Mouse (Mus musculus): ENCODE data around the gene Kap.
"Not testable (repeated sequence)": the region's sequence is repeated elsewhere in the genome, so short reads cannot be mapped to it uniquely, and the experiment has no call there.

Gene Kap

DNA sequence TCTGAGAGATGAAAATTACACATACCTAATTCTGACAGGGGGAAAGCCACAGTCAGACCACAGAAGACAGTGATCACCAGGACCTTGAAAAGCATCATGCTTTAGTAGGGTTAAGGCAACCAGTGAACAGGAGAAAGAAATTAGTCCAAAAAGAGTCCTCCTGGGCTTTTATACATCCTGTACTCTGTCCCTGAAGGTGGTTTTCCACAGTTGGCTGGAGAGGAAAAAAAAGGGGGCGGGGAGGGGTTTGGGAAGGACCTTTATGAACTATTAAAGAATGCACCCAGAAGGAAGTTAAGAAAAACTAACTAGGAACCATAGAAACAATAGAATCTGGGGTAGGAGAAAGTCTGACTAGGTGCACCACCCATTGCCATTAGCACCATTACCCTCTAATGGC, at the start of gene Kap:
Kap (minus strand) TSS at position 237 of the 400 bp plus-strand sequence.
- in situ Hi-C loops (cut with MboI; ENCODE audit: unreplicated experiment in 2 of 2): no loop called here

DNA sequence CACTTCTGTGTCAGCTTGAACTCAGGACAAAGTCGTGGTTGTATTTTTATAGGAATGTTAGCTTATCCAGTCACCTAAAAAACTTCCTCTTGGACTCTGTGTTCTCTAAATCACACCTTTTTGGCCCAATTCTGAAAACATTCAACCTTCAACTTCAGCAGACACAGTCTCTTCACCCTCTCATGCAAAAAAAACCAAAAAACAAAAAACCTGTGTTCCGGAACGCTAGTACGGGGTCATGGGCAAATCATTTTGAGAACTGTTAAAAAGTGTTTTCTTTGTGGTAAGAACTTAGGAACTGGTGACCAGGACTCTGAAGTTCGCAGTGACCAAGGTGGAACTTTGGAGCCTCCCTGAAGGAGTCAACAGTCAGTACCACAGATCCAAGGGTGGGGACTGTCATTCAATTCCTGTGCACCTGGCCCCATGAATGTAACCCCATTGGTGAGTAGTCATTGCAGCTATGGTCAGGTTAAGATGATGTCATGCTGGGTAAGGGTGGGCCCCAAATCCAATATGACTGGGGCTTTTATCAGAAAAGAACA, 32.4 kb upstream of the Kap start:
- in situ Hi-C loops (cut with MboI; ENCODE audit: unreplicated experiment in 2 of 2): no loop called here

DNA sequence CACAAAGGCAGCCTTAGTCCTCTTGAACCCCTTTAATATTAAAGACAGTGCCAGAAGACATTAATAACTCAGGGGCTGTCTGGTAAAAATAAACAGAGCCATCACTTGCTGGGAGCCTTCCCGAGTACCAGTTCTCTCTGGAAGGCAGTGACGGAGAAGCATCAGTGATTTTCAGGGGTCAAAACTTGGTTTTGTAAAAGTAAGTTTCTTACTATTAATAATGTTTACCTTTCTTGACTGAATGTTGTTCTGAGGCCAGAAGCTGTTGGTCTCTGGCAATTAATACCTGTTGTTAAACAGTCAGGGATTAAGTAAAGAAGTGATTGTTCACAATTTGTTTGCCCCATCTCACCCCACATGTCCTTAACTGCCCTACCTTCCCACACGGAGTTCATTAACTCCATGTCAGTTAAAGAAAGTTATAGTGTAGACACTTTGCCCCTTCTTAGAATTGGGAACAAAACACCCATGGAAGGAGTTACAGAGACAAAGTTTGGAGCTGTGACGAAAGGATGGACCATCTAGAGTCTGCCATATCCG, 30.0 kb upstream of the Kap start:
- in situ Hi-C loops (cut with MboI; ENCODE audit: unreplicated experiment in 2 of 2): no loop called here

DNA sequence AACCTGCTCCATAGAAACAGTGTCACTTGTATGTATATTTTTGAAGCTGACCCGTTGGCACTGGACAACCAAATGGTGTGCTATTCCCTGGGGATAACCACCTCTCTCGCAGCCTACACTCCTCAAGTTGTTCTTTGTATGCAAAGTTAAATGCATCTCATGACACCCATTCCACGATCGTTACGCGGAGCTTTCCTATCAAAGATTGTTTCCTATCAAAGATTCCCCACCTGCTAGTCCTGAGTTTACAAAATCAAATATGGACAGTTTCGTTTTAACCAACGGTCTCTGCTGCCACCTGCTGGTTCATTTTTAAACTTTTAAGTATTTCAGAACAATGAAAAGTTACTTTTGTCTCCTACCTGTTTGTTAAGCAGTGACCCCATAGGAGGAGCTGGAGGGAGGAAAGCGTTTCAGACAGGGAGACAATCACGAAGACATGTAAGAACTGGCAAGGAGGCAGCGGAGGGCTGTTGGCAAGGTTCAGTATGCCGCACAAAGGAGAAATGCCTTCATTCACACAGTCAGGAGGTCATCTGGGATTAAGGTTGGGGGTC, 22.4 kb upstream of the Kap start:
- in situ Hi-C loops (cut with MboI; ENCODE audit: unreplicated experiment in 2 of 2): no loop called here

DNA sequence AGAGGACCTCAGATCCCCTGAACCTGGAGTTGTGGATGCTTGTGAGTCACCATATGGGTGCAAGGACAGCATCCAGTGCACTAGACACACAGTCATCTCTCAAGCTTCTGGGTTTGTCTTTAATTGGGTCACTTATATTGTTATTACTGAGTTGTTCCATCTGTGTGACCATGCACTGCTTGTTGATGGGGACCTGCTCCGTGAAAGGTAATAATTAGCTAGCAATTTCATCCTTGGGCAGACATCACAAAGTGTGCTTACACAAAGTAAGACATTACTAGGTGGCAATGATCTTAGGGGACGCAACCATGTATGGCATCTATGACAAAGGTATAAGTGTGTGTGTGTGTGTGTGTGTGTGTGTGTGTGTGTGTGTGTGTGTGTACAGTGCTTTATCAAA, 19.1 kb upstream of the Kap start:
- in situ Hi-C loops (cut with MboI; ENCODE audit: unreplicated experiment in 2 of 2): no loop called here

DNA sequence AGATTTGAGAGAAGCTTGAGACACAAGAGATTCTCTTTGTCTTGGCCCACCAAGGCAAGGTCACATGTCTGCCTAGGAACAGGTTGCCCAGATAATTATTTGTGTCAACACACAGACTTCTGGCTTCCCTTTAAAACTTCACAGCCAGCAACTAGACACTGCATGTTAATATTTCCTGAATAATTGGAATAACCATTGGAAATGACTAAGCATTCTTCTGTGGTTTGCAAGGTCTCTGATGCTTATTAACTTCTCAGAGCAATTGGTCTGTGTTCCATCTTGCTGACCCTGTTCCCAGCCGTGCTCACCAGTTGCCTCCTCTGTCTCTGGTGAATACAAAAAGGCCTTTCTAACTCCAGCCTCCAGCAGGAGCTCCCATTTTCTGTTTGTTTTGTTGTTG, 17.6 kb upstream of the Kap start:
- in situ Hi-C loops (cut with MboI; ENCODE audit: unreplicated experiment in 2 of 2): no loop called here

DNA sequence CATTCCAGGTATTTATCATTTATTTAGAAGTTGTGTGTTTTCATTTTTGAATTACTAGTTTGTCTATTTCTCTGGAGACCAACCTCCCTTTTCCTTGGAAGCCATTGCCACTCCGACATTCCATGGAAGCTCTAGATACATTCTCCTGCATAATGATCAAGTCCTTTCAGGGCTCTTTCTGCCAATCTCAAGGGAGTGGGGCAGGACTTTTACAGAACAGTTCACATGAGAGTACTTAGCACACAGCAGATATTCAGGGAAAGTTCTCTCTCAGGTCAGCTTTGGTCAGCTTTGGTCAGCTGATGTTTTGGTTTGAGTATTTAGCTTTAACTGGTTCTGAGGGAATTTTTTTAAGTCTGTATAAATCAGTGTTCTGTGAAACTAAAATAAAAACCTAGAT, 14.8 kb upstream of the Kap start:
- in situ Hi-C loops (cut with MboI; ENCODE audit: unreplicated experiment in 2 of 2): no loop called here

DNA sequence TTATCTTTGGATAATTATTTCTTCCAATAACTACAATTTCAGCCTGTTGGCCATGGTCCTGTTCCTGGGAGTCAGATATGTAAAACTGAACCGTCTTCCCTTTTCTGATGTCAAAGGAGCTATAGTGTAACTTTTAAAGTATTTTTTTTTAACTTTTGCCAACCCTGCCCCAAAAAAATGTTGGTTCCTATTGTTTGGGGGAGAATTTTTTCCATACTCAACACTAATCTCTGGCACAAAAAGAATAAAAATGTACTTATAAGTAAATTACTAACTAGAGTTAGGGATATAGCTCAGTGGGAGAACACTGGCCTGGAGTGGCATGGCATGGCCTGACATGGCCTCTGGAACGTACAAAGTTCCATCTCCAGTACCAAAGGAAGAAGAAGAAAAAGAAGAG, 2.3 kb upstream of the Kap start:
- in situ Hi-C loops (cut with MboI; ENCODE audit: unreplicated experiment in 2 of 2): no loop called here

DNA sequence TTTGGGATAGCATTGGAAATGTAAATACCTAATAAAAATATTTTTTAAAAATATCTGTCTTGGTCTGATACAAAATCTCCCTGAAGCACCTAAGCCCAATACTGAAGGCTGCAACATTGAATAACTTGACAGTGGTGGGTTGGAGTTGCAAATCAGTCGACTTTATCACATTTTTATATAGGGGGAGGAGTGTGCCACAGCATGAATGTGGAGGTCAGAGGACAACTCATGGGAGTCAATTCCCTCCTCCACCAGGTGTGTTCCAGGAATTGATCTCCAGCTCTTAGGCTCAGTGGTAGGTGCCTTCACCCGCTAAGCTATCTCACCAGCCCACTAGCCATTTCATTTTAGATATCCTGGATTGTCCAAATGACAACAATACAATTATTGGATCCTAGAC, 4.2 kb downstream of the Kap start:
- in situ Hi-C loops (cut with MboI; ENCODE audit: unreplicated experiment in 2 of 2): no loop called here

DNA sequence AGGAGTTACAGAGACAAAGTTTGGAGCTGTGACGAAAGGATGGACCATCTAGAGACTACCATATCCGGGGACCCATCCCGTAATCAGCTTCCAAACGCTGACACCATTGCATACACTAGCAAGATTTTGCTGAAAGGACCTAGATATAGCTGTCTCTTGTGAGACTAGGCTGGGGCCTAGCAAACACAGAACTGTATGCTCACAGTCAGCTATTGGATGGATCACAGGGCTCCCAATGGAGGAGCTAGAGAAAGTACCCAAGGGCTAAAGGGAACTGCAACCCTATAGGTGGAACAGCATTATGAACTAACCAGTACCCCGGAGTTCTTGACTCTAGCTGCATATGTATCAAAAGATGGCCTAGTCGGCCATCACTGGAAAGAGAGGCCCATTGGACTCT, 4.7 kb downstream of the Kap start:
- in situ Hi-C loops (cut with MboI; ENCODE audit: unreplicated experiment in 2 of 2): not testable (repeated sequence)

DNA sequence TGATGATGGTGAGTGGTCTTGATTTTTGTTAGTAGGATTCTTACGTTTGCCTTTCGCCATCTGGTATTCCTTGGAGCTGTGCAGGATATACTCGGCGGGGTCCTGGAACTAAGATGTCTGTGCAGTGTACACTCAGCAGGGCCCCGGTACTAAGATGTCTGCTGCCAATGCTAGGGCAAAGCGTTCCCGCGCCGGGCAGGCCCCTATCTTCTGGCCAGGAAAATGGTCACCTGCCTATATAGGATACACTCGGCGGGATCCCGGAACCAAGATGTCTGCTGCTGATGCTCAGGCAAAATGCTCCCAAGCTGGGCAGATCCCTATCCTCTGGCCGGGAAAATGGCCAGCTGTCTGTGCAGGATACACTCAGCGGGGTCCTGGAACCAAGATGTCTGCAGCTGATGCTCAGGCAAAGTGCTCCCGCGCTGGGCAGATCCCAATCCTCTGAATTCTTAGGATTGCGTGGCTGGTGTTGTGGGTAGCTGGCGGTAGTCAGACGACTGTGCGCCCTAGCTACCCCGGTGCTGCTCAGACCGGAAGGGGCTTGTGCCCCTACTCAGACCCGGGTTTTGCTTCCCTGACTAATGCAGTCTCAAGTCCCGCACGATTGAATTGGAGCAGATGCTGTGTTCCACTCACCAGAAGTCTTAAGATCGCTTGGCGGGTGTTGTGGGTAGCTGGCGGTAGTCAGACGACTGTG, 15.1 kb downstream of the Kap start:
- in situ Hi-C loops (cut with MboI; ENCODE audit: unreplicated experiment in 2 of 2): not testable (repeated sequence)

DNA sequence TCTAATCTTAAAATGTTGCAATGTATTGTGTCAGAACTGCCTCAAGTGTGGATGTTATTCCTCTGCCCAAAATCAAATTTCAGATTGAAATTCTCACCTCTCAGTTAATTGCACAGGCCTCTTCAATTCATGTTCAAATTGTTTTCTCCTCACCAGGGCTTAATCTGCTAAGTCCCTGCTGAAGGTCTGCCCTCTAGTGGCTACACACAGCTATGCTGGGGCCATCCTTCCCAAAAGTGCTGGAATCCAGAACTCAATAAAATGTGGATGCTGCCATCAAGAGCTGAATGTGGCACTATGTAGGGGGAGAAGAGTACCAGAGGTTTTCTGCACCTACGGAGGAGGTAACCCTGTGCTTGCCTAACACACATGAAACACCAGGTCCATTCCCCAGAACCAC, 41.2 kb downstream of the Kap start:
- in situ Hi-C loops (cut with MboI; ENCODE audit: unreplicated experiment in 2 of 2): no loop called here
